Mouse (Mus musculus): ENCODE measurements around the gene R3hdm2.

The R3hdm2 gene

GRCm38 (mm10) chr10:127353909-127354895 lies 25.9 kb upstream of the R3hdm2 start, which contains the start of gene Inhbe:
Gene Inhbe (minus strand): TSS chr10:127354411.
- no peak for DNase-seq (ENCODE audit: low read depth, low spot score)

- DNase-seq (ENCODE audit: low read depth, low spot score): no peak
These were observed 24.8 kb upstream of the R3hdm2 start for GRCm38 (mm10) chr10:127355336-127355735.

GRCm38 (mm10) chr10:127360714-127361113 lies 19.4 kb upstream of the R3hdm2 start:
- DNase-seq (ENCODE audit: low read depth, low spot score): no peak

- no peak for DNase-seq (ENCODE audit: low read depth, low spot score)
These were observed 13.0 kb upstream of the R3hdm2 start for GRCm38 (mm10) chr10:127367116-127367515.

GRCm38 (mm10) chr10:127368273-127368672 lies 11.9 kb upstream of the R3hdm2 start:
- DNase-seq (ENCODE audit: low read depth, low spot score): no peak

- no peak for DNase-seq (ENCODE audit: low read depth, low spot score)
These were observed 10.0 kb upstream of the R3hdm2 start, which contains the start of gene Inhbc for GRCm38 (mm10) chr10:127369834-127370820. Gene Inhbc (minus strand): TSS chr10:127370431.

GRCm38 (mm10) chr10:127371023-127371422 lies 9.1 kb upstream of the R3hdm2 start:
- no peak for DNase-seq (ENCODE audit: low read depth, low spot score)

- no peak for DNase-seq (ENCODE audit: low read depth, low spot score)
These were observed 2.4 kb upstream of the R3hdm2 start for GRCm38 (mm10) chr10:127377700-127378099.

GRCm38 (mm10) chr10:127379654-127380053 lies 473 bp upstream of the R3hdm2 start:
- DNase-seq (ENCODE audit: low read depth, low spot score): no peak

- peak; percentile 56 for DNase-seq (ENCODE audit: low read depth, low spot score)
These were observed 928 bp downstream of the R3hdm2 start for GRCm38 (mm10) chr10:127380767-127381742.

GRCm38 (mm10) chr10:127381743-127382134 lies 1.6 kb downstream of the R3hdm2 start:
- no peak for DNase-seq (ENCODE audit: low read depth, low spot score)

- DNase-seq (ENCODE audit: low read depth, low spot score): no peak
These were observed 11.6 kb downstream of the R3hdm2 start for GRCm38 (mm10) chr10:127391774-127392173.

- DNase-seq (ENCODE audit: low read depth, low spot score): no peak
These were observed 24.6 kb downstream of the R3hdm2 start for GRCm38 (mm10) chr10:127404701-127405100.

GRCm38 (mm10) chr10:127407391-127407790 lies 27.3 kb downstream of the R3hdm2 start:
- DNase-seq (ENCODE audit: low read depth, low spot score): no peak

- no peak for DNase-seq (ENCODE audit: low read depth, low spot score)
These were observed 32.0 kb downstream of the R3hdm2 start for GRCm38 (mm10) chr10:127412101-127412500.

GRCm38 (mm10) chr10:127412776-127413175 lies 32.6 kb downstream of the R3hdm2 start:
- DNase-seq (ENCODE audit: low read depth, low spot score): no peak

GRCm38 (mm10) chr10:127413585-127413984 lies 33.5 kb downstream of the R3hdm2 start:
- no peak for DNase-seq (ENCODE audit: low read depth, low spot score)

- no peak for DNase-seq (ENCODE audit: low read depth, low spot score)
These were observed 34.0 kb downstream of the R3hdm2 start for GRCm38 (mm10) chr10:127414141-127414540.

GRCm38 (mm10) chr10:127420131-127420530 lies 40.0 kb downstream of the R3hdm2 start:
- DNase-seq (ENCODE audit: low read depth, low spot score): no peak

- DNase-seq (ENCODE audit: low read depth, low spot score): no peak
These were observed 40.7 kb downstream of the R3hdm2 start for GRCm38 (mm10) chr10:127420676-127421353.
